Mouse (Mus musculus): ENCODE measurements around the gene Psmd12. TPM values are rescaled to one million over a fixed set of nuclear protein-coding genes. Genes with fewer than 3 reads are reported as not detected.

Psmd12 gene
- polyA plus RNA-seq, 1 experiment from 2014 or later, result 178 TPM

- no peak for ATAC-seq (replicated peaks; ENCODE audit: low FRiP score)
- no peaks in the 10 kb centered on the region for H3K27me3 ChIP-seq
- H3K9me3 ChIP-seq (replicated peaks), result no peaks in the 10 kb centered on the region
- 66% methylated on average over 5 of the region's 5 CpGs for WGBS
- H3K4me3 ChIP-seq (replicated peaks), result no peak overlapping the region
- no peak overlapping the region for H3K4me2 ChIP-seq
- H3K4me1 ChIP-seq, result no peaks in the 10 kb centered on the region
- H3K27ac ChIP-seq, result no peak overlapping the region
- H3K36me3 ChIP-seq, result no peaks in the 10 kb centered on the region
- H3K9ac ChIP-seq, result no peak overlapping the region
Measured at GRCm38 (mm10) chr11:107518645-107519429, 39.6 kb downstream of the Psmd12 start.

- no peaks in the 10 kb centered on the region for H3K27me3 ChIP-seq
- H3K4me3 ChIP-seq (replicated peaks), result no peak overlapping the region
- H3K9me3 ChIP-seq (replicated peaks), result no peaks in the 10 kb centered on the region
- H3K27ac ChIP-seq, result no peak overlapping the region
- 81% methylated on average over 1 of the region's 1 CpGs for WGBS
- no peak overlapping the region for H3K4me2 ChIP-seq
- H3K4me1 ChIP-seq, result no peaks in the 10 kb centered on the region
- no peaks in the 10 kb centered on the region for H3K36me3 ChIP-seq
- ATAC-seq (replicated peaks; ENCODE audit: low FRiP score), result no peak
- H3K9ac ChIP-seq, result no peak overlapping the region
Measured at GRCm38 (mm10) chr11:107521153-107521552, 41.9 kb downstream of the Psmd12 start.

GRCm38 (mm10) chr11:107524966-107525365 lies 45.7 kb downstream of the Psmd12 start:
- H3K27me3 ChIP-seq, result no peaks in the 10 kb centered on the region
- no peak overlapping the region for H3K9ac ChIP-seq
- no peak for ATAC-seq (replicated peaks; ENCODE audit: low FRiP score)
- no peaks in the 10 kb centered on the region for H3K36me3 ChIP-seq
- H3K9me3 ChIP-seq (replicated peaks), result no peaks in the 10 kb centered on the region
- 60% methylated on average over 1 of the region's 1 CpGs for WGBS
- H3K4me3 ChIP-seq (replicated peaks), result no peak overlapping the region
- peaks cover 8% of the 10 kb centered on the region; the same call in 1 of the 2 replicates for H3K4me1 ChIP-seq
- no peak overlapping the region for H3K4me2 ChIP-seq
- no peak overlapping the region for H3K27ac ChIP-seq

DNA sequence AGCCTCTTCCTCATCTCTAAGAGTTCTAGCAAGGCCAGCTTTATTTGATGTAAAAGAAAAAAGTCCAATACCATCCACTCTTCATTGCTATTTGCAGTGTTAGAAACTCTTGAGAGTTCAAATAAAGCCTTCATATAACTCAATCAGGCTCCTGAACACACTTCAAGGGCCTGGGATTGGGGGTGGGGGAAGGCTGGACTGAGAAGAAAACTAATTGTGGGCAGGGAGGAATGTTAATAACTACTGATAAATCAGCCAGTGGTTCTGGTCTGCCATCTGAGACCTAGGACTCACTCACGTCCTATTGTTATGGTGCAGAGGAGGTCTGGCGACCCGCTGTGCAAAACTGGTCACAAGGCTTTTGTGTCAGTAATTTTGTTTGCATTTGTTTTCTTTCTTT lies 48.3 kb downstream of the Psmd12 start:
- ATAC-seq (replicated peaks; ENCODE audit: low FRiP score), result no peak
- peaks cover 14% of the 10 kb centered on the region; the same call in 1 of the 2 replicates for H3K4me1 ChIP-seq
- no peak overlapping the region for H3K27ac ChIP-seq
- no peak overlapping the region for H3K9ac ChIP-seq
- H3K4me3 ChIP-seq (replicated peaks), result no peak overlapping the region
- H3K36me3 ChIP-seq, result no peaks in the 10 kb centered on the region
- 60% methylated on average over 3 of the region's 3 CpGs for WGBS
- no peaks in the 10 kb centered on the region for H3K27me3 ChIP-seq
- H3K4me2 ChIP-seq, result no peak overlapping the region
- H3K9me3 ChIP-seq (replicated peaks), result no peaks in the 10 kb centered on the region

GRCm38 (mm10) chr11:107529320-107529719 lies 50.0 kb downstream of the Psmd12 start:
- Histone ChIP-seq H3K4me2 (no peak overlapping the region), H3K27me3 (no peaks in the 10 kb centered on the region), H3K4me1 (peaks cover 14% of the 10 kb centered on the region; the same call in 1 of the 2 replicates), H3K27ac (peak overlapping the region; percentile 71), H3K9ac (no peak overlapping the region), H3K9me3 (replicated peaks) (no peaks in the 10 kb centered on the region), H3K4me3 (replicated peaks) (no peak overlapping the region), H3K36me3 (no peaks in the 10 kb centered on the region)
- ATAC-seq (replicated peaks; ENCODE audit: low FRiP score), result peak; percentile 33
- 38% methylated on average over 8 of the region's 8 CpGs for WGBS

- 78% methylated on average over 4 of the region's 4 CpGs for WGBS
- Histone ChIP-seq H3K4me2 (no peak overlapping the region), H3K4me1 (peaks cover 14% of the 10 kb centered on the region; the same call in 1 of the 2 replicates), H3K36me3 (no peaks in the 10 kb centered on the region), H3K9ac (no peak overlapping the region), H3K9me3 (replicated peaks) (no peaks in the 10 kb centered on the region), H3K27ac (no peak overlapping the region), H3K4me3 (replicated peaks) (no peak overlapping the region), H3K27me3 (no peaks in the 10 kb centered on the region)
- no peak for ATAC-seq (replicated peaks; ENCODE audit: low FRiP score)
Measured at GRCm38 (mm10) chr11:107531445-107531844, 52.2 kb downstream of the Psmd12 start.

- ATAC-seq (replicated peaks; ENCODE audit: low FRiP score), result no peak
- no peak overlapping the region for H3K9ac ChIP-seq
- H3K4me1 ChIP-seq, result peaks cover 14% of the 10 kb centered on the region; the same call in 1 of the 2 replicates
- H3K36me3 ChIP-seq, result no peaks in the 10 kb centered on the region
- WGBS, result 37% methylated on average over 5 of the region's 5 CpGs
- no peak overlapping the region for H3K27ac ChIP-seq
- no peaks in the 10 kb centered on the region for H3K9me3 ChIP-seq (replicated peaks)
- no peak overlapping the region for H3K4me2 ChIP-seq
- no peak overlapping the region for H3K4me3 ChIP-seq (replicated peaks)
- no peaks in the 10 kb centered on the region for H3K27me3 ChIP-seq
Measured at GRCm38 (mm10) chr11:107532271-107532670, 53.0 kb downstream of the Psmd12 start.

DNA sequence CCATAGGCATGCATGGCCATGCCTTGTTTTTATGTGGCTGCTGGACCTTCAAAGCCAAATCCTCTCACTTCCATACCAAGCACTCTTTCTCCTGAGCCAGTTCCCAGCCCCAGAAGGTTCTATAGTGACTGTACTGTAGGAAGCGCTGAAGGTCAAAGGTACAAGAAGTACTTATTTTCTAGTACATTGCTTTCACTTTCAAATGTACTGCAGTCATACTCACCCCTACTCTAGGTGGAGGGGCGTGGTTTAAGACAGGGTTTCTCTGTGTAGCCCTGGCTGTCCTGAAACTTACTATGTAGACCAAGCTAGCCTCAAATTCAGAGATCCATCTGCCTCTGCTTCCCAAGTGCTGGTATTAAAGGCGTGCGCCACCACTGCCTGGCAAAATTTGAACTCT lies 59.7 kb downstream of the Psmd12 start:
- ATAC-seq (replicated peaks; ENCODE audit: low FRiP score), result no peak
- Histone ChIP-seq H3K27ac (no peak overlapping the region), H3K4me1 (no peaks in the 10 kb centered on the region), H3K9ac (no peak overlapping the region), H3K9me3 (replicated peaks) (no peaks in the 10 kb centered on the region), H3K27me3 (no peaks in the 10 kb centered on the region), H3K4me2 (no peak overlapping the region), H3K4me3 (replicated peaks) (no peak overlapping the region), H3K36me3 (no peaks in the 10 kb centered on the region)
- 90% methylated on average over 4 of the region's 4 CpGs for WGBS

- H3K27me3 ChIP-seq, result no peaks in the 10 kb centered on the region
- no peaks in the 10 kb centered on the region for H3K36me3 ChIP-seq
- 69% methylated on average over 1 of the region's 1 CpGs for WGBS
- no peak overlapping the region for H3K9ac ChIP-seq
- H3K4me2 ChIP-seq, result no peak overlapping the region
- no peak for ATAC-seq (replicated peaks; ENCODE audit: low FRiP score)
- H3K4me3 ChIP-seq (replicated peaks), result no peak overlapping the region
- no peaks in the 10 kb centered on the region for H3K9me3 ChIP-seq (replicated peaks)
- no peak overlapping the region for H3K27ac ChIP-seq
- H3K4me1 ChIP-seq, result no peaks in the 10 kb centered on the region
Measured at GRCm38 (mm10) chr11:107540339-107540738, 61.1 kb downstream of the Psmd12 start.

GRCm38 (mm10) chr11:107545747-107546476 lies 66.6 kb downstream of the Psmd12 start:
- Histone ChIP-seq H3K4me3 (replicated peaks) (peak overlapping the region; percentile 98), H3K4me2 (peak overlapping the region; percentile 99), H3K4me1 (peaks cover 26% of the 10 kb centered on the region), H3K27ac (peak overlapping the region; percentile 91), H3K27me3 (0 out of 2 replicates have a peak, but pooled peaks cover 3% of the 10 kb centered on the region), H3K9me3 (replicated peaks) (no peaks in the 10 kb centered on the region), H3K36me3 (peaks cover 18% of the 10 kb centered on the region), H3K9ac (peak overlapping the region; percentile 94; the same call in 1 of the 2 replicates)
- 22% methylated on average over 13 of the region's 13 CpGs for WGBS
- no peak for ATAC-seq (replicated peaks; ENCODE audit: low FRiP score)

- Histone ChIP-seq H3K4me2 (peak overlapping the region; percentile 99), H3K4me1 (peaks cover 26% of the 10 kb centered on the region), H3K27me3 (0 out of 2 replicates have a peak, but pooled peaks cover 3% of the 10 kb centered on the region), H3K27ac (peak overlapping the region; percentile 91), H3K36me3 (peaks cover 26% of the 10 kb centered on the region), H3K9me3 (replicated peaks) (no peaks in the 10 kb centered on the region), H3K4me3 (replicated peaks) (peak overlapping the region; percentile 98), H3K9ac (peak overlapping the region; percentile 94)
- peak; percentile 79 for ATAC-seq (replicated peaks; ENCODE audit: low FRiP score)
- WGBS, result under 1% methylated on average over 36 of the region's 37 CpGs
Measured at GRCm38 (mm10) chr11:107546667-107547301, 67.5 kb downstream of the Psmd12 start.
